Mouse (Mus musculus): Measurements from ENCODE around the gene Vmn1r7.

GRCm38 (mm10) chr6:57066487-57066886 lies 41.4 kb upstream of the Vmn1r7 start, which contains the start of gene Vmn1r9:
- TF ChIP-seq CTCF (IDR thresholded peaks at IDR 0.05; ENCODE audit: low read depth, low read length) (no peak), GATA1 (IDR thresholded peaks at IDR 0.05; ENCODE audit: borderline replicate concordance, low read length) (no peak), TAL1 (conservative IDR thresholded peaks at IDR 0.05; ENCODE audit: low read depth, low read length) (no peak)

All from G1E (cell line).